8 mouse cellular contexts compared by ENCODE assay signal in the genomic region with DNA sequence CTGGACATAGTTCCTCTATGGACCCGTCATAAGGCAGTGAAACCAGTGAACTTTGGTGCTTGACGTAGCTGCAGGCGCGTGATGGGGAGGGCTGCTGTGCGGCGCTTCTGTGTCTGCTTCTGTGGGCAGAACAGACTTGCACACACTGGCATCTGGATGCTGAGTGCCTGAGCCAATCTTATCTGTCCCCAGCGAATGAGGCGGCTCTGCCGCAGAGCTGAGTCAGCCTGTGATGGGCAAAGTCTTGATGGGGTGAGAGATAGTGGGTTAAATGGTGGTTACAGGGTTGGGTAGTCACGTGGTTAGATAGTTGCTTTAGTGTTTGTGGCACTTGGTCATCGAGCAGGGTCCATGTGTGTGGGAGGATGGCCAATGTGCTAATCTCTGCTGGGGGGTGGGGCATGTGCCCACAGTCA. TPM values are rescaled to one million over a fixed set of nuclear protein-coding genes. Genes with fewer than 3 reads are reported as not detected.
DNase-seq lines count a peak whose midpoint lies in the region; ATAC-seq lines count a peak whose summit lies in the region.

No protein-coding gene starts in this region.

- H3K9me3 ChIP-seq in midbrain, embryonic 10.5 days (replicated peaks) = no peaks in the 10 kb centered on the region
- no peaks in the 10 kb centered on the region for H3K9me3 ChIP-seq in midbrain, embryonic 13.5 days
- no peaks in the 10 kb centered on the region for H3K9me3 ChIP-seq in heart, embryonic 12.5 days (replicated peaks)
- H3K9me3 ChIP-seq in lung, embryonic 15.5 days = no peaks in the 10 kb centered on the region

- ATAC-seq in midbrain, embryonic 13.5 days = no peak
- ATAC-seq in heart, embryonic 12.5 days (ENCODE audit: insufficient number of reproducible peaks, low FRiP score) = peak; percentile 34
- no peak for ATAC-seq in lung, embryonic 15.5 days (ENCODE audit: borderline replicate concordance, extremely low read depth, low FRiP score, low TSS enrichment)

- peaks cover 27% of the 10 kb centered on the region for H3K36me3 ChIP-seq in midbrain, embryonic 10.5 days
- H3K36me3 ChIP-seq in midbrain, embryonic 13.5 days = peaks cover 25% of the 10 kb centered on the region
- peaks cover 16% of the 10 kb centered on the region for H3K36me3 ChIP-seq in heart, embryonic 12.5 days
- peaks cover 13% of the 10 kb centered on the region for H3K36me3 ChIP-seq in lung, embryonic 15.5 days

- H3K4me2 ChIP-seq in midbrain, embryonic 13.5 days (replicated peaks) = no peak overlapping the region
- peak overlapping the region; percentile 76 for H3K4me2 ChIP-seq in heart, embryonic 12.5 days
- peak overlapping the region; percentile 63; the same call in 1 of the 2 replicates for H3K4me2 ChIP-seq in lung, embryonic 15.5 days

- H3K4me3 ChIP-seq in midbrain, embryonic 10.5 days = no peak overlapping the region; the same call in 1 of the 2 replicates
- H3K4me3 ChIP-seq in midbrain, embryonic 13.5 days (replicated peaks) = no peak overlapping the region
- peak overlapping the region; percentile 40 for H3K4me3 ChIP-seq in heart, embryonic 12.5 days
- no peak overlapping the region for H3K4me3 ChIP-seq in lung, embryonic 15.5 days

- 80% methylated on average over 11 of the region's 11 CpGs for WGBS in midbrain, embryonic 10.5 days
- 80% methylated on average over 11 of the region's 11 CpGs for WGBS in midbrain, embryonic 13.5 days
- WGBS in heart, embryonic 12.5 days = 9% methylated on average over 11 of the region's 11 CpGs
- 49% methylated on average over 11 of the region's 11 CpGs for WGBS in lung, embryonic 15.5 days

- peak overlapping the region; percentile 83; the same call in 1 of the 2 replicates for H3K27ac ChIP-seq in midbrain, embryonic 10.5 days (replicated peaks)
- H3K27ac ChIP-seq in midbrain, embryonic 13.5 days = no peak overlapping the region
- peak overlapping the region; percentile 100 for H3K27ac ChIP-seq in heart, embryonic 12.5 days (ENCODE audit: poor library complexity, severe bottlenecking)
- H3K27ac ChIP-seq in lung, embryonic 15.5 days = peak overlapping the region; percentile 98

- peaks cover 6% of the 10 kb centered on the region for H3K27me3 ChIP-seq in midbrain, embryonic 10.5 days (ENCODE audit: low read depth, poor library complexity, severe bottlenecking)
- peaks cover 7% of the 10 kb centered on the region for H3K27me3 ChIP-seq in midbrain, embryonic 13.5 days
- H3K27me3 ChIP-seq in heart, embryonic 12.5 days (replicated peaks) = no peaks in the 10 kb centered on the region
- no peaks in the 10 kb centered on the region for H3K27me3 ChIP-seq in lung, embryonic 15.5 days

- H3K9ac ChIP-seq in midbrain, embryonic 13.5 days (replicated peaks) = no peak overlapping the region
- H3K9ac ChIP-seq in heart, embryonic 12.5 days = peak overlapping the region; percentile 78; the same call in 1 of the 2 replicates
- H3K9ac ChIP-seq in lung, embryonic 15.5 days = no peak overlapping the region

- H3K4me1 ChIP-seq in midbrain, embryonic 10.5 days = peaks cover 53% of the 10 kb centered on the region
- peaks cover 43% of the 10 kb centered on the region for H3K4me1 ChIP-seq in midbrain, embryonic 13.5 days (replicated peaks)
- H3K4me1 ChIP-seq in heart, embryonic 12.5 days (replicated peaks) = peaks cover 47% of the 10 kb centered on the region
- H3K4me1 ChIP-seq in lung, embryonic 15.5 days = peaks cover 49% of the 10 kb centered on the region

- DNase-seq in midbrain, embryonic 10.5 days (ENCODE audit: low spot score) = no peak
- peak; percentile 92 for DNase-seq in brain, adult 2 months (ENCODE audit: low read depth, low spot score)
- DNase-seq in kidney, postnatal 25 days = peak; percentile 65 to 91
- peak; percentile 42 to 46 for DNase-seq in spleen, postnatal 14 days (ENCODE audit: low spot score in 2 of 2)
- DNase-seq in cerebellum, postnatal 10 days = no peak

RNA-seq across cellular contexts. Expression of a gene that starts 2.9 kb away (rescaled TPM):
- polyA plus RNA-seq in midbrain, embryonic 10.5 days (2016; fragmentation: Nextera tagmentation; extraction: Ambion mirVana) = 4.6 and 5.1 TPM in 2 replicates
- 3.1 and 4.2 TPM in 2 replicates for polyA plus RNA-seq in midbrain, embryonic 13.5 days (2015; fragmentation: Nextera tagmentation; extraction: Ambion mirVana)
- polyA plus RNA-seq in heart, embryonic 12.5 days (2016; fragmentation: Nextera tagmentation; extraction: Ambion mirVana) = 15.9 and 16.5 TPM in 2 replicates
- polyA plus RNA-seq in lung, embryonic 15.5 days (2015; fragmentation: Nextera tagmentation; extraction: Ambion mirVana) = 16.4 and 17.9 TPM in 2 replicates

RNA-seq across cellular contexts. Expression of a gene that starts 9.5 kb away (rescaled TPM):
- 58.9 and 61.0 TPM in 2 replicates for polyA plus RNA-seq in midbrain, embryonic 10.5 days (2016; fragmentation: Nextera tagmentation; extraction: Ambion mirVana)
- 43.4 and 49.5 TPM in 2 replicates for polyA plus RNA-seq in midbrain, embryonic 13.5 days (2015; fragmentation: Nextera tagmentation; extraction: Ambion mirVana)
- polyA plus RNA-seq in heart, embryonic 12.5 days (2016; fragmentation: Nextera tagmentation; extraction: Ambion mirVana) = 45.4 and 46.5 TPM in 2 replicates
- 51.2 and 53.8 TPM in 2 replicates for polyA plus RNA-seq in lung, embryonic 15.5 days (2015; fragmentation: Nextera tagmentation; extraction: Ambion mirVana)

RNA-seq across cellular contexts. Expression of a gene that starts 9.8 kb away (rescaled TPM):
- 89.8 and 90.8 TPM in 2 replicates for polyA plus RNA-seq in midbrain, embryonic 10.5 days (2016; fragmentation: Nextera tagmentation; extraction: Ambion mirVana)
- polyA plus RNA-seq in midbrain, embryonic 13.5 days (2015; fragmentation: Nextera tagmentation; extraction: Ambion mirVana) = 97.9 and 99.2 TPM in 2 replicates
- polyA plus RNA-seq in heart, embryonic 12.5 days (2016; fragmentation: Nextera tagmentation; extraction: Ambion mirVana) = 68.5 and 70.4 TPM in 2 replicates
- 80.7 and 88.2 TPM in 2 replicates for polyA plus RNA-seq in lung, embryonic 15.5 days (2015; fragmentation: Nextera tagmentation; extraction: Ambion mirVana)

RNA-seq across cellular contexts. Expression of a gene that starts 10.6 kb away (rescaled TPM):
- polyA plus RNA-seq in midbrain, embryonic 10.5 days (2016; fragmentation: Nextera tagmentation; extraction: Ambion mirVana) = 69.7 and 82.9 TPM in 2 replicates
- polyA plus RNA-seq in midbrain, embryonic 13.5 days (2015; fragmentation: Nextera tagmentation; extraction: Ambion mirVana) = 34.5 and 37.6 TPM in 2 replicates
- polyA plus RNA-seq in heart, embryonic 12.5 days (2016; fragmentation: Nextera tagmentation; extraction: Ambion mirVana) = 58.0 and 65.3 TPM in 2 replicates
- 59.4 and 67.9 TPM in 2 replicates for polyA plus RNA-seq in lung, embryonic 15.5 days (2015; fragmentation: Nextera tagmentation; extraction: Ambion mirVana)

RNA-seq across cellular contexts. Expression of a gene that starts 32.5 kb away (rescaled TPM):
- polyA plus RNA-seq in midbrain, embryonic 10.5 days (2016; fragmentation: Nextera tagmentation; extraction: Ambion mirVana) = 726 and 912 TPM in 2 replicates
- polyA plus RNA-seq in midbrain, embryonic 13.5 days (2015; fragmentation: Nextera tagmentation; extraction: Ambion mirVana) = 531 and 537 TPM in 2 replicates
- 629 and 630 TPM in 2 replicates for polyA plus RNA-seq in heart, embryonic 12.5 days (2016; fragmentation: Nextera tagmentation; extraction: Ambion mirVana)
- 979 and 1,114 TPM in 2 replicates for polyA plus RNA-seq in lung, embryonic 15.5 days (2015; fragmentation: Nextera tagmentation; extraction: Ambion mirVana)

Comparison
In these comparisons a context has a peak if more than half of its experiments do, and no peak if none do; other contexts are left out.
1. DNase-seq: peak in brain, adult 2 months (single experiment), kidney, postnatal 25 days (2 of 2) and spleen, postnatal 14 days (2 of 2); none in midbrain, embryonic 10.5 days (single experiment) and cerebellum, postnatal 10 days (0 of 2).